Mouse (Mus musculus) liver, adult 2 months (tissue): ENCODE results near the gene Tmem119. TPM values are rescaled to one million over a fixed set of nuclear protein-coding genes. Genes with fewer than 3 reads are reported as not detected.

Experiments used
- DNase-seq: peaks from one replicate; pipeline ENCODE4 v3.0.0-alpha.2; 2011; ENCODE audit warnings: low read depth, low spot score; ENCODE audit errors: extremely low read depth
- H3K27ac ChIP-seq: fragments of 200-500 bp; replicated peaks from 2 replicates; pipeline ENCODE4 v1.5.1; 2012; ENCODE audit warnings: low read depth, mild to moderate bottlenecking, control low read depth, inconsistent platforms, low read length; ENCODE audit not compliant: insufficient read depth
- H3K27me3 ChIP-seq: fragments of 200-500 bp; 2 replicates; pipeline ENCODE4 v1.6.1; 2012; ENCODE audit warnings: mild to moderate bottlenecking, moderate library complexity, low read length, inconsistent platforms; ENCODE audit not compliant: control insufficient read depth, insufficient read depth
- H3K36me3 ChIP-seq: fragments of 200-500 bp; 2 replicates; pipeline ENCODE4 v1.6.1; 2012; ENCODE audit warnings: low read length, inconsistent platforms; ENCODE audit not compliant: control insufficient read depth, insufficient read depth
- H3K4me1 ChIP-seq: fragments of 200-500 bp; 2 replicates; pipeline ENCODE4 v1.6.1; 2011; ENCODE audit warnings: low read length; ENCODE audit not compliant: control insufficient read depth, insufficient read depth
- H3K4me3 ChIP-seq: fragments of 200-500 bp; 2 replicates; pipeline ENCODE4 v1.5.1; 2011; ENCODE audit warnings: low read depth, mild to moderate bottlenecking, control low read depth, low read length, moderate library complexity; ENCODE audit not compliant: insufficient read depth
- H3K79me2 ChIP-seq: fragments of 200-500 bp; 2 replicates; pipeline ENCODE4 v1.6.1; 2012; ENCODE audit warnings: inconsistent platforms, mild to moderate bottlenecking, low read length, moderate library complexity; ENCODE audit not compliant: control insufficient read depth, insufficient read depth
- H3K9ac ChIP-seq: fragments of 200-500 bp; 2 replicates; pipeline ENCODE4 v1.6.1; 2012; ENCODE audit warnings: low read depth, mild to moderate bottlenecking, control low read depth, inconsistent platforms, low read length
- CTCF ChIP-seq: fragments of 200-500 bp; IDR thresholded peaks from 2 replicates; pipeline ENCODE4 v1.5.1; 2011; ENCODE audit warnings: low read depth, low read length, control low read depth
- POLR2A ChIP-seq: fragments of 200-500 bp; IDR thresholded peaks from 2 replicates; pipeline ENCODE4 v1.6.1; 2011; ENCODE audit warnings: low read length, control low read depth; ENCODE audit not compliant: insufficient read depth; ENCODE audit errors: extremely low read depth
- WGBS: fragments of 180-500 bp; shearing (Covaris S2); methylation state at CpG from one replicate; pipeline ENCODE4 v1.1.7; 2018; 5-methylcytosine and 5-hydroxymethylcytosine counted together
- polyA plus RNA-seq: library from polyadenylated mRNA; depleted of rRNA; stranded (reverse); fragments of >200 nt; gene quantifications from 2 replicates; pipeline ENCODE4 v1.2.3, GENCODE M21; 2012
- total RNA-seq: library from RNA; depleted of rRNA; stranded (reverse); fragments of >200 nt; gene quantifications from 2 replicates; pipeline ENCODE4 v1.2.3, GENCODE M21; 2014

The Tmem119 gene
- total and polyA plus RNA-seq, 2 experiments = 0.46 to 0.83 TPM

DNA sequence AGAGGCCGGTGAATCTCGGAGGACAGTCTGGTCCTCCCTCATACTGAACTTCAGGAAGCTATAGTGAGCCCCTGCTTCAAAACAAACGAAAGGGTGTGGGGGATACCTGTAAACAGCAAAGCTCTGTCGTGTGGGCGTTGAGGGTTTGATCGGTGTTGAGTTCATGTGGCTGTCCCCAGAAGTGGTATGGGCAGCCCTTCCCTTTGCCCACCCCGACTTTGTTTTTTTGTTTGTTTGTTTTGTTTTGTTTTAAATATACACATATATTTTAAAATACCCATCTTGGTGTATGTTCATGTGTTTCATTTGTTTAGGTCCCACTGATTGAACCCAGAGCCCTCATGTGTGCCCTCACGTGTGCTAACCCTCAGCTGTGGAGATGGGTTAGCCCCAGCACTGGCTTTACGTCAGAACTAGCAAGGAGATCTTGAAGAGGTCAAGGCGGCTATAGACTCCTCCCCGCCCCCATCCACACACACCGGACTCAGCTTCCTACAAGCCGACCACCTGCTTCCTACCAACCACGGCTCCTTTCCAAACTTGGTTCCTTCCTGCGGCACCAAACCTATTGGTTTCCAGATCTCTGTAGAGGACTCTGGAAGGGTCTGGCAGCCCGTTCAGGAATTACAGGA lies 33.1 kb upstream of the Tmem119 start:
- no peaks in the 10 kb centered on the region for H3K27me3 ChIP-seq
- H3K79me2 ChIP-seq = no peaks in the 10 kb centered on the region
- WGBS = 60% methylated on average over 16 of the region's 16 CpGs
- no peaks in the 10 kb centered on the region for H3K4me1 ChIP-seq
- no peaks in the 10 kb centered on the region for H3K36me3 ChIP-seq
- H3K27ac ChIP-seq = no peak overlapping the region
- TF ChIP-seq CTCF (no peak), POLR2A (no peak)
- no peak overlapping the region for H3K9ac ChIP-seq
- DNase-seq = no peak
- H3K4me3 ChIP-seq = no peak overlapping the region

DNA sequence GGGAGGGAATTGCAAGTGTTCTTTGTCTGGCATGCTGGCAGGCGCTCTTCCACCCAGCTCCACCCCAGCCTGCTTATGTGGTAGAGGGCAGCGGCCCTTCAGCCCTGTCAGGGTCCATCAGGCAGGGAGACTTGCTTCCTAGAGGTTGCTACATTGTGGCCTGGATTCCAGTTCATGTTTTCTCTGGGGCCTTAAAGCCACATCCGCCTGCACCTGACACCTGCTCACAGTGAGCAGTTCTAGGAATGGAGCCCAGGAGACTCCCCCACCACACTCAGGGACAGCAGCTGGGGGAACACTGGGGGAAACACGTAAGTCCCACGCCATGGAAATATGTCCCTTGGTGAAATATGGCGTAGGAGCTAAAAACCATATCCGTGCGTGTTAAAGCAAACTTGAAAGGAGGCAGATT lies 32.2 kb upstream of the Tmem119 start, which contains the start of gene Selplg:
Gene Selplg (minus strand): TSS at position 155 of the 412 bp plus-strand sequence.
- Histone ChIP-seq H3K9ac (no peak within 1 kb of the TSS), H3K36me3 (no peaks in the 10 kb centered on the region), H3K27ac (no peak within 1 kb of the TSS), H3K27me3 (no peaks in the 10 kb centered on the region), H3K4me3 (no peak within 1 kb of the TSS), H3K4me1 (no peaks in the 10 kb centered on the region), H3K79me2 (no peaks in the 10 kb centered on the region)
- DNase-seq = no peak
- TF ChIP-seq POLR2A = no peak
- TF ChIP-seq CTCF = no peak
- 52% methylated on average over 8 of the region's 8 CpGs for WGBS

DNA sequence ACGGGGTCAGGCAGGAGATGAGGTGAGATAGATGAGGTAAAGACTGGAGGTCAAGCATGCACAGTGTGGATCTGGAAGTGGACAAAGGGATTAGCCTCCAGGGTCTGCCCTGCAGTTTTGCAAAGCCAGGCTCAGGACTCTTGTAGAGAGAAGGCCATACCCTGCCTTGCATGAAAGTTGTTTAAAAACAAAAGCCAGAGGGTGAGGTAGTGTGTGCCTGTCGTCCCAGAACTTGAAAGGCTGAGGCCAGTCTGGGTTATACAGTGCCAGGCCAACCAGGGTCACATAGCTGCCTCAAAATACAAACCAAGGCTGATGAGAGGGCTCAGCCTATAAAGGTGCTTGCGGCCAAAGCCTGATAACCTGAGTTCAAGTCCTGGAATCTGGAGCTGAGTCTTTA lies 31.4 kb upstream of the Tmem119 start:
- Histone ChIP-seq H3K4me3 (no peak overlapping the region), H3K27me3 (no peaks in the 10 kb centered on the region), H3K36me3 (no peaks in the 10 kb centered on the region), H3K4me1 (no peaks in the 10 kb centered on the region), H3K27ac (no peak overlapping the region), H3K9ac (no peak overlapping the region), H3K79me2 (no peaks in the 10 kb centered on the region)
- WGBS = 76% methylated on average over 3 of the region's 3 CpGs
- TF ChIP-seq POLR2A (no peak), CTCF (no peak)
- DNase-seq = no peak

DNA sequence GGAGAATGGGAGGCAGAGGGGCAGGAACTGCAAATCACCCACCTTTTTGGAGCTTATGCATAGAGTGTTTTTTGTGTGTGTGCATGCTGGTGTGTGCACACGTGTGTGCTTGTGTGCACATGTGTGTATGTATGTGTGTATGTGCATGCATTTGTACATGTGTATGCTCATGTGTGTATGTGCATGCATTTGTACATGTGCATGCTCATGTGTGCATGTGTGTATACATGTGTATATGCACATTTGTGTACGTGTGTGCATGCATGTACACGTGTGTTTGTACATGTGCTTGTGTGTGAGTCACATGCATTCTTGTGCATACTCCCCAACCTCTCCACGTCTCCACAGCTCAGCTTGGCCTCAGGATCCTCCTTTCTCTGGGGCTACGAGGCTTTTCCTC lies 30.5 kb upstream of the Tmem119 start:
- no peaks in the 10 kb centered on the region for H3K36me3 ChIP-seq
- no peak overlapping the region for H3K9ac ChIP-seq
- H3K79me2 ChIP-seq = no peaks in the 10 kb centered on the region
- no peak overlapping the region for H3K27ac ChIP-seq
- H3K27me3 ChIP-seq = no peaks in the 10 kb centered on the region
- DNase-seq = no peak
- H3K4me1 ChIP-seq = no peaks in the 10 kb centered on the region
- 80% methylated on average over 5 of the region's 5 CpGs for WGBS
- TF ChIP-seq CTCF (no peak), POLR2A (no peak)
- no peak overlapping the region for H3K4me3 ChIP-seq

DNA sequence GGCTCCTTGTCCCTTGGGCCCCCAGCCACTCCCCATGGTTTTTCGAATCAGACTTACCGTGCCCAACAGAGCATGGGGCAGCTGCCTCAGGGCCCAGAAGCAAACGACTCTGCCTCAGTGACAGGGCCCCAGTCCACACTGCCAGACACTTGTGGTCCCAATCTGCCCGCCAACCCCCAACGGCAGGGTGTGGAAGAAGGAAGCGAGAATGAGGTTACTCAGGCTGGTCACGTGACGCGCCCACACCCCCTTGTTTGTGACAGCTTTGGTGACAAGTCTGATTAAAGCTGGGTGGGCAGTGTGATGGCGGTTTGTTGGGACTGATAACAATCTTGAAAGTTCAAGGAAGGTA lies 30.0 kb upstream of the Tmem119 start:
- Histone ChIP-seq H3K79me2 (no peaks in the 10 kb centered on the region), H3K4me1 (no peaks in the 10 kb centered on the region), H3K36me3 (no peaks in the 10 kb centered on the region), H3K27ac (no peak overlapping the region; the same call in 1 of the 2 replicates), H3K4me3 (peak overlapping the region; percentile 43), H3K9ac (peak overlapping the region; percentile 24; the same call in 1 of the 2 replicates), H3K27me3 (no peaks in the 10 kb centered on the region)
- WGBS = 70% methylated on average over 10 of the region's 10 CpGs
- peak; percentile 15 for DNase-seq
- TF ChIP-seq CTCF = no peak
- no peak for TF ChIP-seq POLR2A

DNA sequence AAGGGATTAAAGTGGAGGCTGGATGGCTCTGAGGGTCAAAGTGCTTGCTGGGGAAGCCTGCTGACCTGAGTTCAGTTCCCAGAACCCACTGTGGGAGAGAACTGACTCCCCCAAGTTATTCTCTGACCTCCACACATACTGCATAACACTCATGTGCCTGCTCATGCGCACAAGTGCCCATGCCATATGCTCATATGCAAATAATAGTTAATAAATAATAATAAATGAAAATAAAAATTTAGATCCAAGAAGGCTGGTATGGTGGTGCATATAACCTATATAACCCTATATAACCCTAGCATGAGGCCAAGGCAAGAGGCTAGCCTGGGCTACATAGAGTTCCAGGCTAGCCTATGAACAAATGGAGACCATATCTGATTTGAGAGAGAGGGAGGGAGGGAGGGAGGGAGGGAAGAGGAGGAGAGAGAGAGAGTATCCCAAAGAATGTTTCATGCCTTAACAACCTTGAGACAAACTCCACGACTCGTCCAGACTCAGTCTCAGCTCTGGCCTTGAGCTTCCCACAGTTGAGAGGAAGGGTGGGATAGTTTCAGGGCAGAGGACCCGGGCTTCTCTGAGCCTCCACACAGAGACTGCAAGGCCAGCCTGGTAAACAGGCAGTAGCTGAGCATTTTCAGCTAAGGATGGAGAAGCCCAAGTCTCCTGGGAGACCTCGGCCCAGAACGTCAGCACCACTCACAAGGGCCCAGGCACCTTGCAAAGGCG lies 29.4 kb upstream of the Tmem119 start:
- H3K79me2 ChIP-seq = no peaks in the 10 kb centered on the region
- H3K9ac ChIP-seq = peak overlapping the region; percentile 24
- H3K4me1 ChIP-seq = no peaks in the 10 kb centered on the region
- H3K4me3 ChIP-seq = peak overlapping the region; percentile 43
- TF ChIP-seq POLR2A = no peak
- TF ChIP-seq CTCF = no peak
- no peak overlapping the region; the same call in 1 of the 2 replicates for H3K27ac ChIP-seq
- no peaks in the 10 kb centered on the region for H3K36me3 ChIP-seq
- no peaks in the 10 kb centered on the region for H3K27me3 ChIP-seq
- WGBS = 80% methylated on average over 7 of the region's 7 CpGs
- DNase-seq = no peak
